In genomic region chr2:131492596-131493139, GRCm38 (mm10) we compare ENCODE assay signal across 8 mouse cellular contexts. TPM values are rescaled to one million over a fixed set of nuclear protein-coding genes. Genes with fewer than 3 reads are reported as not detected.
DNase-seq lines count a peak whose midpoint lies in the region; ATAC-seq and TF ChIP-seq lines count a peak whose summit lies in the region.

No protein-coding gene starts in this region.

- peaks cover 15% of the 10 kb centered on the region for H3K79me2 ChIP-seq in myocyte (ENCODE audit: control insufficient read depth, insufficient read depth)

- TF ChIP-seq CTCF in hindbrain, postnatal 0 days (IDR thresholded peaks at IDR 0.05; ENCODE audit: low read depth), result no peak

- peaks cover 24% of the 10 kb centered on the region for H3K4me1 ChIP-seq in lung, embryonic 15.5 days
- peaks cover 41% of the 10 kb centered on the region for H3K4me1 ChIP-seq in embryonic facial prominence, embryonic 13.5 days
- no peaks in the 10 kb centered on the region; the same call in 1 of the 2 replicates for H3K4me1 ChIP-seq in hindbrain, postnatal 0 days (ENCODE audit: insufficient read depth, low read length)

- no peak for ATAC-seq in lung, embryonic 15.5 days (ENCODE audit: borderline replicate concordance, extremely low read depth, low FRiP score, low TSS enrichment)
- ATAC-seq in embryonic facial prominence, embryonic 13.5 days (ENCODE audit: insufficient number of reproducible peaks, insufficient read depth, low FRiP score, low TSS enrichment, low read depth), result no peak
- no peak for ATAC-seq in hindbrain, postnatal 0 days
- ATAC-seq in erythroid progenitor cell, adult 5-6 weeks (replicated peaks; ENCODE audit: low FRiP score, poor library complexity, severe bottlenecking), result no peak

- H3K27ac ChIP-seq in lung, embryonic 15.5 days, result no peak overlapping the region; the same call in 1 of the 2 replicates
- H3K27ac ChIP-seq in embryonic facial prominence, embryonic 13.5 days, result no peak overlapping the region
- H3K27ac ChIP-seq in hindbrain, postnatal 0 days, result peak overlapping the region; percentile 87

- peak overlapping the region; percentile 91 for H3K9ac ChIP-seq in lung, embryonic 15.5 days
- H3K9ac ChIP-seq in embryonic facial prominence, embryonic 13.5 days, result peak overlapping the region; percentile 92
- peak overlapping the region; percentile 94 for H3K9ac ChIP-seq in hindbrain, postnatal 0 days (replicated peaks; ENCODE audit: low read length)

- TF ChIP-seq POLR2A in myocyte (IDR thresholded peaks at IDR 0.05; ENCODE audit: insufficient read length, low read depth), result no peak

- 18% methylated on average over 10 of the region's 10 CpGs for WGBS in lung, embryonic 15.5 days
- WGBS in embryonic facial prominence, embryonic 13.5 days, result 10% methylated on average over 10 of the region's 10 CpGs
- 8% methylated on average over 10 of the region's 10 CpGs for WGBS in hindbrain, postnatal 0 days

- no peaks in the 10 kb centered on the region for H3K36me3 ChIP-seq in lung, embryonic 15.5 days
- no peaks in the 10 kb centered on the region for H3K36me3 ChIP-seq in embryonic facial prominence, embryonic 13.5 days
- no peaks in the 10 kb centered on the region for H3K36me3 ChIP-seq in hindbrain, postnatal 0 days (ENCODE audit: insufficient read depth, low read length)
- no peaks in the 10 kb centered on the region for H3K36me3 ChIP-seq in myocyte (ENCODE audit: control insufficient read depth, insufficient read depth)

- peak overlapping the region; percentile 93 for H3K4me3 ChIP-seq in lung, embryonic 15.5 days
- H3K4me3 ChIP-seq in embryonic facial prominence, embryonic 13.5 days, result peak overlapping the region; percentile 89
- peak overlapping the region; percentile 84 for H3K4me3 ChIP-seq in hindbrain, postnatal 0 days (ENCODE audit: low read length)
- peak overlapping the region; percentile 34 for H3K4me3 ChIP-seq in myocyte

- no peak for DNase-seq in lung, postnatal 36 days
- DNase-seq in hindbrain, postnatal 0 days (ENCODE audit: low spot score), result no peak
- DNase-seq in ovary, postnatal 10 days (ENCODE audit: low spot score), result no peak
- no peak for DNase-seq in urinary bladder, postnatal 36 days (ENCODE audit: low spot score in 2 of 2)

- peak overlapping the region; percentile 24 for H3ac ChIP-seq in myocyte (ENCODE audit: control insufficient read depth, insufficient read length)

- H3K27me3 ChIP-seq in lung, embryonic 15.5 days, result no peaks in the 10 kb centered on the region
- H3K27me3 ChIP-seq in embryonic facial prominence, embryonic 13.5 days, result no peaks in the 10 kb centered on the region
- H3K27me3 ChIP-seq in hindbrain, postnatal 0 days (ENCODE audit: insufficient read depth, low read length), result no peaks in the 10 kb centered on the region
- H3K27me3 ChIP-seq in myocyte (ENCODE audit: control insufficient read depth, insufficient read depth, insufficient read length), result no peaks in the 10 kb centered on the region

- no peaks in the 10 kb centered on the region for H3K9me3 ChIP-seq in lung, embryonic 15.5 days
- H3K9me3 ChIP-seq in embryonic facial prominence, embryonic 13.5 days, result no peaks in the 10 kb centered on the region
- no peaks in the 10 kb centered on the region for H3K9me3 ChIP-seq in hindbrain, postnatal 0 days (ENCODE audit: low read length)

- H3K4me2 ChIP-seq in lung, embryonic 15.5 days, result peak overlapping the region; percentile 97
- peak overlapping the region; percentile 99 for H3K4me2 ChIP-seq in embryonic facial prominence, embryonic 13.5 days
- peak overlapping the region; percentile 96 for H3K4me2 ChIP-seq in hindbrain, postnatal 0 days (ENCODE audit: low read depth, low read length)
- H3K4me2 ChIP-seq in myocyte (ENCODE audit: low read depth), result peak overlapping the region; percentile 88

TF ChIP-seq in myocyte, 11 proteins besides CTCF, POLR2A, EP300 and RAD21:
- TF ChIP-seq MYOG (IDR thresholded peaks at IDR 0.05; ENCODE audit: control insufficient read depth in 1 of 3, insufficient read depth in 1 of 3, insufficient read length in 2 of 3, low read depth in 2 of 3) (no peak), MAX (IDR thresholded peaks at IDR 0.05; ENCODE audit: low read depth) (no peak), SRF (IDR thresholded peaks at IDR 0.05; ENCODE audit: control insufficient read depth, insufficient read length, low read depth) (no peak), TCF3 (IDR thresholded peaks at IDR 0.05; ENCODE audit: insufficient read length, low read depth) (no peak), USF1 (IDR thresholded peaks at IDR 0.05; ENCODE audit: low read depth) (no peak), TCF12 (IDR thresholded peaks at IDR 0.05; ENCODE audit: insufficient read depth, poor library complexity, severe bottlenecking) (no peak)

RNA-seq across cellular contexts. Expression of gene Smox, which starts 1.4 kb away (rescaled TPM):
- 33.7 and 37.1 TPM in 2 replicates for polyA plus RNA-seq in lung, embryonic 15.5 days (2015; fragmentation: Nextera tagmentation; extraction: Ambion mirVana)
- 57.2 and 60.2 TPM in 2 replicates for polyA plus RNA-seq in embryonic facial prominence, embryonic 13.5 days (2015; fragmentation: Nextera tagmentation; extraction: Ambion mirVana)
- 214 and 230 TPM in 2 replicates for total RNA-seq in hindbrain, postnatal 0 days (2014; rRNA removed)
- 94.2 and 103 TPM in 2 replicates for polyA plus RNA-seq in hindbrain, postnatal 0 days (2015; fragmentation: Nextera tagmentation; extraction: Ambion mirVana)
- polyA plus RNA-seq in myocyte (2012; fragmentation: generic; extraction: Trizol), result 27.1 TPM
- total RNA-seq in erythroid progenitor cell, adult 5-6 weeks (2015; ENCODE audit: low replicate concordance), result 207 and 218 TPM in 2 replicates
- total RNA-seq in erythroid progenitor cell, adult 5-6 weeks (2017; ENCODE audit: low replicate concordance), result 251 and 312 TPM in 2 replicates

Comparison
In these comparisons a context has a peak if more than half of its experiments do, and no peak if none do; other contexts are left out.
1. H3K4me3 ChIP-seq: peak in every context shown above with its lines; median percentile 93 in lung, embryonic 15.5 days; 89 in embryonic facial prominence, embryonic 13.5 days; 84 in hindbrain, postnatal 0 days; 34 in myocyte.